Mouse (Mus musculus) hindbrain, embryonic 14.5 days (tissue): ENCODE results near the gene Prr23a2. TPM values are rescaled to one million over a fixed set of nuclear protein-coding genes. Genes with fewer than 3 reads are reported as not detected.

ENCODE experiments used
- ATAC-seq: fragments of 200-750 bp; cut with Nextera tagmentation; 2 replicates; pipeline ENCODE4 v1.8.0; 2017; ENCODE audit warnings: moderate number of reproducible peaks, mild to moderate bottlenecking, moderate TSS enrichment, moderate library complexity; ENCODE audit not compliant: low FRiP score
- DNase-seq: peaks from one replicate; pipeline ENCODE4 v3.0.0-alpha.2; 2015; ENCODE audit warnings: low spot score
- H3K27ac ChIP-seq: fragments of 300-500 bp; sonication (generic); 2 replicates; pipeline ENCODE4 v1.5.1; 2014; ENCODE audit warnings: mild to moderate bottlenecking, moderate library complexity
- H3K27me3 ChIP-seq: fragments of 300-500 bp; sonication (generic); 2 replicates; pipeline ENCODE4 v1.6.1; 2014; ENCODE audit warnings: mild to moderate bottlenecking, low read length, mixed read lengths; ENCODE audit not compliant: control insufficient read depth, insufficient read depth
- H3K36me3 ChIP-seq: fragments of 300-500 bp; sonication (generic); replicated peaks from 2 replicates; pipeline ENCODE4 v1.6.1; 2014; ENCODE audit not compliant: control insufficient read depth, insufficient read depth
- H3K4me1 ChIP-seq: fragments of 300-500 bp; sonication (generic); replicated peaks from 2 replicates; pipeline ENCODE4 v1.6.1; 2014; ENCODE audit warnings: antibody characterized with exemption, low read length, mixed read lengths; ENCODE audit not compliant: control insufficient read depth, insufficient read depth
- H3K4me2 ChIP-seq: fragments of 300-500 bp; sonication (generic); replicated peaks from 2 replicates; pipeline ENCODE4 v1.6.1; 2014; ENCODE audit warnings: mild to moderate bottlenecking, moderate library complexity
- H3K4me3 ChIP-seq: fragments of 300-500 bp; sonication (generic); replicated peaks from 2 replicates; pipeline ENCODE4 v1.5.1; 2014; ENCODE audit warnings: mild to moderate bottlenecking, low read length
- H3K9ac ChIP-seq: fragments of 300-500 bp; sonication (generic); 2 replicates; pipeline ENCODE4 v1.6.1; 2014
- H3K9me3 ChIP-seq: fragments of 300-500 bp; sonication (generic); 2 replicates; pipeline ENCODE4 v1.6.1; 2016; ENCODE audit warnings: low read length; ENCODE audit not compliant: control insufficient read depth
- WGBS: fragments of 180-500 bp; shearing (Covaris S2); extraction: QIAGEN DNeasy Blood & Tissue Kit; methylation state at CpG from one replicate; pipeline ENCODE4 v1.1.7; 2014; 5-methylcytosine and 5-hydroxymethylcytosine counted together
- polyA plus RNA-seq: library from polyadenylated mRNA; unstranded; fragments of >200 nt; fragmentation: Nextera tagmentation; extraction: Ambion mirVana; gene quantifications from 2 replicates; pipeline ENCODE4 v1.2.1, GENCODE M21; 2014

Prr23a2 gene
- polyA plus RNA-seq, 1 experiment from 2014 or later = not detected

DNA sequence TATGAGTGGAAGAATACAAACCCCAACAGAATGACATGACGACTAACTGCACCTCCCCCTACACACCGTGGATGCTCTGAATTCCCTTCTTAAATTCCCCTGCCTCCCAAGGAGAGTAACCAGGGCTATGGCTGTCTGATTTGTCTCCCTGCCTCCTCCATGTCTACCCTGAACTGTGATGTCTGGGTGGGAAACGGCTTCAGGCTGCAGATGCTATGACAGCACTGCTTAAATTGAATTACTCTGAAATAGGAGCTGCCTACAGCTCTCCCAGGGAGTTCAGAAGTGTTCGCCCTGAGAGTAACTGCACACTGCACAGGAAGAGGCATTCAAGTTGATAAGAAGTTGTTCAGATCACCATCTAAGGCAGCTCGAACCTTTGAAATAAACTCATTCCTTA, 26.8 kb upstream of the Prr23a2 start:
- no peak overlapping the region for H3K9ac ChIP-seq
- H3K27me3 ChIP-seq = no peaks in the 10 kb centered on the region
- ATAC-seq (no peak), DNase-seq (no peak)
- H3K4me2 ChIP-seq = no peak overlapping the region
- H3K27ac ChIP-seq = no peak overlapping the region
- H3K36me3 ChIP-seq = no peaks in the 10 kb centered on the region
- no peaks in the 10 kb centered on the region for H3K9me3 ChIP-seq
- H3K4me1 ChIP-seq = no peaks in the 10 kb centered on the region
- WGBS = 67% methylated on average over 5 of the region's 5 CpGs
- no peak overlapping the region for H3K4me3 ChIP-seq

DNA sequence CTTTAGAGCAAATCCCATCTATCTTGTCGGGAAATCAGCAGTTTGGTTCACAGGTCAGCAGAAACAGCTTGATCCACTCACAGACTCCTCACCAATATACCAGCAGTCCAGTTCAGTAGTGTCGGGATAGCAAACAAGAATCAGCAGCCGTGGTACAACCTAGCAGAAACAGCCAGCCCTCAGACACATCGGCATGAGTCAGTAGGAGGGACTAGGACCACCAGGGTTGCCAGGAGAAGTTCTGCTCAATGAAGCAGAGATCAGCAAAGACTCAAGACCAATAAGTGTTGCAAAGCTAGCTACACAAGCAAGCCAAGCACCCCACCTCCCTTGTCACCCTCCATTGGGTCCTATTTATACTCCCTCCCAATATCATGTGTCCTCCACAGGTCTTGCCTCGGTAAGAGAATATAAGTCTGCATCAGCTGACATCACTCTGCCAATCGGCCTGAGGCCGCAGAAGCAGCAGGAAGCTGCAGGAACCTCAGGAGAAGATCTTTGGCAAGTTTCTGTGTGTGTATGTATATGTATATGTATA, 18.7 kb upstream of the Prr23a2 start:
- Histone ChIP-seq H3K4me2 (no peak overlapping the region), H3K27ac (no peak overlapping the region), H3K9me3 (no peaks in the 10 kb centered on the region), H3K4me3 (no peak overlapping the region), H3K36me3 (no peaks in the 10 kb centered on the region), H3K27me3 (no peaks in the 10 kb centered on the region), H3K4me1 (no peaks in the 10 kb centered on the region), H3K9ac (no peak overlapping the region)
- no peak for ATAC-seq
- no peak for DNase-seq
- 81% methylated on average over 7 of the region's 7 CpGs for WGBS

DNA sequence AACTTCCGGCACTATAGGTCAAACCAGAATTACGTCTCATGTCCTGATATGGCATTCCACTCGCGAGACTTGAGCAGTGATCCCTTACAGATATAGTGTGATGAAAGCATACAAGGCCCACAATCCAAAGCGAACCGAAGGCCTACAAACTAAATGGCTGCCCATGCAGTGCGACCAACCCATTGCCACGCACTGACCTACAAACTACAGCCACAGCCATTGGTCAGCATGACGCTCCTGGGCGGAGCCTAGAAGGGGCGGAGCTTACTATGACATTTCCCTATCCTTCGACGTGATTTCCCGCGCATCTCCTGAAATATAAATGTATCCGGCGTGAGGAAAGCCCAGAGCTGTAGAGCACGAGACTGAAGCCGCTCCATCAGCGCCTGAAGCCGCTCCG, 14.2 kb upstream of the Prr23a2 start, which contains the start of gene Prr23a1:
TSS of gene Prr23a1 (plus strand) at position 387 of the 400 bp plus-strand sequence.
- 57% methylated on average over 22 of the region's 22 CpGs for WGBS
- Histone ChIP-seq H3K36me3 (no peaks in the 10 kb centered on the region), H3K9me3 (no peaks in the 10 kb centered on the region), H3K4me1 (no peaks in the 10 kb centered on the region), H3K9ac (no peak within 1 kb of the TSS), H3K27me3 (no peaks in the 10 kb centered on the region), H3K4me2 (peak within 1 kb of the TSS; percentile 34), H3K27ac (no peak within 1 kb of the TSS), H3K4me3 (peak within 1 kb of the TSS; percentile 7; the same call in 1 of the 2 replicates)
- DNase-seq (no peak), ATAC-seq (no peak)

DNA sequence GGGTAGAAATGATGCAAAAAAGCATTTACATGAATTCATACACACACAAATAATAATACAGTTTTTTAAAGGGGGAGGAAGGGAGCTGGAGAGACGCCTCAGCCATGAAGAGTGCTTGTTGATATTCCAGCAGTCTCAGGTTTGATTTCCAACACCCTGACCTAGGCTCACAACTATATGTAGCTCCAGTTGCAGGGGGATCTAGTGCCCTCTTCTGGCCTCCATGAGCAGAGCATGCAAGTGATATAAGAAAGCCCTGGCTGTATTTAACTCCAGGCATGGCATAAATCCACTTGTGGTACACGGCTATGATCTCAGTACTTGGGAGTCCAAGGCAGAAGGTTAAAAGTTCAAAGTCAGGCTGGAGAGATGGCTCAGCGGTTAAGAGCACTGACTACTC, 7.2 kb downstream of the Prr23a2 start:
- H3K9me3 ChIP-seq = no peaks in the 10 kb centered on the region
- H3K36me3 ChIP-seq = no peaks in the 10 kb centered on the region
- 71% methylated on average over 3 of the region's 3 CpGs for WGBS
- no peak overlapping the region for H3K4me3 ChIP-seq
- DNase-seq (no peak), ATAC-seq (no peak)
- no peak overlapping the region for H3K27ac ChIP-seq
- H3K4me1 ChIP-seq = no peaks in the 10 kb centered on the region
- no peaks in the 10 kb centered on the region for H3K27me3 ChIP-seq
- H3K4me2 ChIP-seq = no peak overlapping the region
- no peak overlapping the region for H3K9ac ChIP-seq

DNA sequence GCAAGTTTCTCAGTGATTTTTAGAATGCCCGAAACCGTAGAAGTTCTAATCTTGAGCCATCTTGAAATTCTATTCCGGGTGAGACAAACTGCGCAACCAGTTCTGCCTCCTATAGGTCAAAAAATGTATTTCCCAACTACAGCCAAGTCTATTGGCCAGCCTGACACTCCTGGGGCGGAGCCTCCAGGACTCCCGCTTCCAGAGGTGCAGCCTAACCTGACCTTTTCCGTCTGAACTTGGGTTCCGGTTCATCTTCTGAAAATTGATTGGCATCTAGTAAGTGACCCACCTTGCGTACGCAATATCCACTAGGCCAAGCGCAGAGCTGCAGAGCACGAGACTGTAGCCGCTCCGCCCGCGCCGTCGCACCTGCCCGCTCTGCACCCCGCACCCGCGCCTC, 8.3 kb downstream of the Prr23a2 start, which contains the start of gene Prr23a3:
TSS of gene Prr23a3 (plus strand) at position 197 of the 400 bp plus-strand sequence.
- ATAC-seq = no peak
- H3K4me3 ChIP-seq = no peak within 1 kb of the TSS
- H3K9ac ChIP-seq = no peak within 1 kb of the TSS
- no peak within 1 kb of the TSS for H3K4me2 ChIP-seq
- no peak within 1 kb of the TSS for H3K27ac ChIP-seq
- DNase-seq = no peak
- H3K9me3 ChIP-seq = no peaks in the 10 kb centered on the region
- H3K36me3 ChIP-seq = no peaks in the 10 kb centered on the region
- H3K27me3 ChIP-seq = no peaks in the 10 kb centered on the region
- WGBS = 62% methylated on average over 22 of the region's 22 CpGs
- H3K4me1 ChIP-seq = no peaks in the 10 kb centered on the region

DNA sequence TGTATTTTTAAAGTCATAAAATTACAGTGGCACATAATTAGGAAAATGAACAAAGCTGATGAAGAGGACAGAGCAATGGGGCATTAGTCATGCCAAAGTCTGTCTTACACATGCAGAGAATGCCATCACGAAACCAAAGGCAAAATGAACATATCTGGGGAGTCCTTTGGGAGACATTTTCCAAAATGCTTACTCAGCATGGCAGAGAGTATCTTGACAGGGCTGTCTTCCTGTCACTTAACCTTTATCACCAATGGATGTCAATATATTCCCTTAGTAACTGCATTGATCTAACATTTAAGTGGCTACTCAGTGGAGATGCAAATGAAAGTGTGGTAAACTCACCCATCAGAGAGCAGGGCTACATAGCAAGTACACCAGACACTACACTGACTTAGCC, 45.2 kb downstream of the Prr23a2 start:
- Histone ChIP-seq H3K4me1 (no peaks in the 10 kb centered on the region), H3K27ac (no peak overlapping the region), H3K36me3 (no peaks in the 10 kb centered on the region), H3K27me3 (no peaks in the 10 kb centered on the region), H3K4me3 (no peak overlapping the region), H3K9me3 (peaks cover 7% of the 10 kb centered on the region), H3K9ac (no peak overlapping the region), H3K4me2 (no peak overlapping the region)
- ATAC-seq (no peak), DNase-seq (no peak)
- WGBS = 84% methylated on average over 1 of the region's 1 CpGs

DNA sequence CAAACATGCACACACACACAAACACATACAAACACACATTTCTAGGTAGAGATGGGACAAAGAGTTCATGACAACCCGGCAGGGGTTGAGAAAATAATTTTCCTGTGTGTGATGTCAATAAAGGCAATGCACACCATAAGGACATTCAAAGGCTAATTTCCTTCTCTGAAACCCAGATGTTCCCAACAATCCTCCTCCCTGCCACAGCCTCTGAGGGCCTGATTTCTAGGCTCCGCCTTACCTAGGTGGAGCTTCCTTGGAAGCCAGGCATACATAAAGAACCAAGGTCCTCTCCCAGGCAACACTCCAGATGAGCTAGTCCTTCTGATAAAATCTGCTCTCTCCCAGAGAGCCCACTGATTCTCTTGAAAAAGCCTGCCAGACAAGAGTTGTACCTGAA, 46.5 kb downstream of the Prr23a2 start, which contains the start of gene 7420426K07Rik:
TSS of gene 7420426K07Rik (plus strand) at position 301 of the 400 bp plus-strand sequence.
- Histone ChIP-seq H3K27ac (no peak within 1 kb of the TSS), H3K36me3 (no peaks in the 10 kb centered on the region), H3K4me3 (no peak within 1 kb of the TSS), H3K9me3 (no peaks in the 10 kb centered on the region), H3K4me1 (no peaks in the 10 kb centered on the region), H3K27me3 (no peaks in the 10 kb centered on the region), H3K4me2 (no peak within 1 kb of the TSS), H3K9ac (no peak within 1 kb of the TSS)
- DNase-seq (no peak), ATAC-seq (no peak)
- 91% methylated on average over 2 of the region's 2 CpGs for WGBS

Other genes with a start within 250 kb of the Prr23a2 start
- 0.54 TPM in 1 of 2 replicates, not detected in the other for gene Prr23a1, start 14.0 kb upstream of the Prr23a2 start, polyA plus RNA-seq
- gene Prr23a3, start 8.3 kb downstream of the Prr23a2 start, polyA plus RNA-seq = 0.10 TPM in 1 of 2 replicates, not detected in the other
- gene 7420426K07Rik, start 46.6 kb downstream of the Prr23a2 start, polyA plus RNA-seq = not detected in 2 replicates
- gene Foxl2, start 98.8 kb downstream of the Prr23a2 start, polyA plus RNA-seq = 0.90 and 0.98 TPM in 2 replicates
- 114 and 124 TPM in 2 replicates for gene Faim, start 129.9 kb downstream of the Prr23a2 start, polyA plus RNA-seq
- 0.13 and 0.20 TPM in 2 replicates for gene Gm1123, start 179.2 kb downstream of the Prr23a2 start, polyA plus RNA-seq